Mouse (Mus musculus) thymus, adult 2 months (tissue): ENCODE results near the gene Tlx1. TPM values are rescaled to one million over a fixed set of nuclear protein-coding genes. Genes with fewer than 3 reads are reported as not detected.

Experiments
- DNase-seq: peaks from one replicate; pipeline ENCODE4 v3.0.0; 2021
- H3K27ac ChIP-seq: fragments of 200-500 bp; 2 replicates; pipeline ENCODE4 v1.5.1; 2012; ENCODE audit warnings: low read length, control low read depth; ENCODE audit not compliant: control insufficient read depth, insufficient read depth
- H3K27me3 ChIP-seq: fragments of 200-500 bp; 2 replicates; pipeline ENCODE4 v1.6.1; 2012; ENCODE audit warnings: mild to moderate bottlenecking, low read length, moderate library complexity, mixed read lengths; ENCODE audit not compliant: control insufficient read depth, insufficient read depth
- H3K36me3 ChIP-seq: fragments of 200-500 bp; 2 replicates; pipeline ENCODE4 v1.6.1; 2012; ENCODE audit warnings: mild to moderate bottlenecking, low read length, moderate library complexity; ENCODE audit not compliant: control insufficient read depth, insufficient read depth
- H3K4me1 ChIP-seq: fragments of 200-500 bp; replicated peaks from 2 replicates; pipeline ENCODE4 v1.6.1; 2012; ENCODE audit warnings: low read length; ENCODE audit not compliant: control insufficient read depth, insufficient read depth
- H3K4me3 ChIP-seq: fragments of 200-500 bp; 2 replicates; pipeline ENCODE4 v1.5.1; 2012; ENCODE audit warnings: mild to moderate bottlenecking, low read length, control low read depth, moderate library complexity; ENCODE audit not compliant: control insufficient read depth, insufficient read depth
- CTCF ChIP-seq: fragments of 200-500 bp; IDR thresholded peaks from 2 replicates; pipeline ENCODE4 v1.5.1; 2012; ENCODE audit warnings: mild to moderate bottlenecking, control low read depth, low read length, moderate library complexity, borderline replicate concordance; ENCODE audit not compliant: control insufficient read depth, poor library complexity, insufficient read depth; ENCODE audit errors: extremely low read depth
- POLR2A ChIP-seq: fragments of 200-500 bp; IDR thresholded peaks from 2 replicates; pipeline ENCODE4 v1.6.1; 2012; ENCODE audit warnings: mild to moderate bottlenecking, low read length, control low read depth, moderate library complexity; ENCODE audit not compliant: control insufficient read depth, poor library complexity, insufficient read depth; ENCODE audit errors: extremely low read depth
- WGBS: fragments of 180-500 bp; shearing (Covaris S2); methylation state at CpG from one replicate; pipeline ENCODE4 v1.1.7; 2018; 5-methylcytosine and 5-hydroxymethylcytosine counted together
- polyA plus RNA-seq: library from polyadenylated mRNA; depleted of rRNA; stranded (reverse); fragments of >200 nt; gene quantifications from 2 replicates; pipeline ENCODE4 v1.2.3, GENCODE M21; 2012; rRNA removed

The Tlx1 gene
- 0.19 and 0.29 TPM in 2 replicates for polyA plus RNA-seq

DNA sequence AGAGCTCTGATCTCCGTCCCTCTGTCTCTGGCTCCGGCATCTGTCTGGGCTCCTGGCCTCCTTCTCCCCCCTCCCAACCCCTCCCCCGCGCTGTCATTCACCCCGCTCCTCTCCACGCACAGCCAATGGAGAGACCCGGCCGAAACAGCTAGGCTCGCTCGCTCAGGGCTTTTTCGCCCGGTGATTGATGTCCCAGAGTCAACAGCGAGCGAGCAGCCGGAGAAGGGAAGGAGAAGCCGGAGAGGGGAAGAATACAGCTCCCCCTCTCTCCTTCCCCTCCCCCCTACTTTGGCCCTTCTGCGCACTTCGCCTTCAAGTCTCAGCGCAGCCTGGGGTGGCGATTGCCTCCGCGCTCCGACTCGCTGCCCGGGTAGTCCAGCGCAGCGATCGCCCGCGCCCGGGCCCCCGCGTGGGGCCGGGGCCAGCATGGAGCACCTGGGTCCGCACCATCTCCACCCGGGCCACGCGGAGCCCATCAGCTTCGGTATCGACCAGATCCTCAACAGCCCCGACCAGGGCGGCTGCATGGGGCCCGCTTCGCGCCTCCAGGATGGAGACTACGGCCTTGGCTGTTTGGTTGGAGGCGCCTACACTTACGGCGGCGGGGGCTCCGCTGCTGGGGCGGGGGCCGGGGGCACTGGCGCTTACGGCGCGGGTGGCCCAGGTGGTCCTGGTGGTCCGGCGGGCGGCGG lies at the start of gene Tlx1:
Tlx1 (plus strand) TSS at position 191 of the 692 bp plus-strand sequence.
- no peaks in the 10 kb centered on the region for H3K36me3 ChIP-seq
- no peak within 1 kb of the TSS for H3K4me3 ChIP-seq
- no peak for DNase-seq
- 6% methylated on average over 61 of the region's 61 CpGs for WGBS
- TF ChIP-seq POLR2A (no peak), CTCF (no peak)
- no peak within 1 kb of the TSS for H3K27ac ChIP-seq
- H3K4me1 ChIP-seq, result no peaks in the 10 kb centered on the region
- peaks cover 27% of the 10 kb centered on the region for H3K27me3 ChIP-seq

GRCm38 (mm10) chr19:45105591-45105990 lies 44.9 kb upstream of the Tlx1 start:
- DNase-seq, result no peak
- H3K4me3 ChIP-seq, result no peak overlapping the region
- WGBS, result 45% methylated on average over 1 of the region's 1 CpGs
- no peaks in the 10 kb centered on the region for H3K4me1 ChIP-seq
- no peaks in the 10 kb centered on the region for H3K36me3 ChIP-seq
- no peaks in the 10 kb centered on the region; the same call in 1 of the 2 replicates for H3K27me3 ChIP-seq
- H3K27ac ChIP-seq, result no peak overlapping the region
- TF ChIP-seq POLR2A (no peak), CTCF (no peak)

GRCm38 (mm10) chr19:45106689-45107088 lies 43.8 kb upstream of the Tlx1 start:
- TF ChIP-seq POLR2A (no peak), CTCF (no peak)
- H3K36me3 ChIP-seq, result no peaks in the 10 kb centered on the region
- no peak overlapping the region for H3K4me3 ChIP-seq
- WGBS, result 73% methylated on average over 6 of the region's 6 CpGs
- H3K27ac ChIP-seq, result no peak overlapping the region
- no peaks in the 10 kb centered on the region for H3K4me1 ChIP-seq
- no peak for DNase-seq
- H3K27me3 ChIP-seq, result no peaks in the 10 kb centered on the region; the same call in 1 of the 2 replicates

DNA sequence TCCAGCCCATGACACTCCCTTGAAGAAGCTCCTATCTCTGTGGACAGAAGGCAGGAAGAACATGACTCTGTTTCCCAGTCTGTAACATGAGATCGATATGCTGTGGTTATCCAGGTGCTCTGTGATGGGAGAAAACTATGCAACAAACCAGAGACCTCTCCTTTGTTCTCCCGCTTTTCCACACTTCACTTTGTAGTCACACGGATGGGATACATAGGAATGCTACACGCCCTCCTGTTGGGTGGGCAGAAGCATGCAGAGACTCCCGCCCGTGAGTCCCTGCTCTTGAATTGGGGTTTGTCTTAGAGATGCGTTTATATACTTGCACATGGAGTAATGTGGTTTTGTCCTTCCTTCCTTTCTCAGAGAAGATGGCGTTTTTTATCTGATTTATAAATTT lies 39.8 kb upstream of the Tlx1 start:
- no peaks in the 10 kb centered on the region for H3K36me3 ChIP-seq
- no peak overlapping the region for H3K4me3 ChIP-seq
- no peak overlapping the region for H3K27ac ChIP-seq
- WGBS, result 25% methylated on average over 8 of the region's 8 CpGs
- no peak for TF ChIP-seq CTCF
- no peaks in the 10 kb centered on the region for H3K27me3 ChIP-seq
- no peaks in the 10 kb centered on the region for H3K4me1 ChIP-seq
- DNase-seq, result no peak

DNA sequence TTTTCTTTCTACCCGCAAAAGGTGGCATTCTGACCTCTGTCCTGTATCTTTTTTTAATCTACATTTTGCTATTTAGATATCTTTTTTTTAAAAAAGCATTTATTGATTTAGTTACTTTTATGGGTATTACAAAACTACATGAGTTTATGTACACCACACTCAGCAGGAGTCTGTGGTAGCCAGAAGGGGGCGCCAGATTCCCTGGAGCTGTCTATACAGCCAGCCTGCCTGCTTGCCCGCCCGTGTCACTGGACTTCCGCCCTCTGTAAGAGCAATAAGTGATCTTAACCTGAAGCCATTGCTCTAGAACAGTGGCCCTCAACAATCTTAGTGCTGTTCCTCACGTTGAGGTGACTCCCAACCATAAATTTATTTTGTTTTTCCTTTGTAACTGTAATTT lies 38.0 kb upstream of the Tlx1 start:
- Histone ChIP-seq H3K4me1 (no peaks in the 10 kb centered on the region), H3K4me3 (no peak overlapping the region), H3K27ac (no peak overlapping the region), H3K36me3 (no peaks in the 10 kb centered on the region), H3K27me3 (no peaks in the 10 kb centered on the region)
- TF ChIP-seq CTCF (no peak), POLR2A (no peak)
- 91% methylated on average over 6 of the region's 6 CpGs for WGBS
- DNase-seq, result no peak

DNA sequence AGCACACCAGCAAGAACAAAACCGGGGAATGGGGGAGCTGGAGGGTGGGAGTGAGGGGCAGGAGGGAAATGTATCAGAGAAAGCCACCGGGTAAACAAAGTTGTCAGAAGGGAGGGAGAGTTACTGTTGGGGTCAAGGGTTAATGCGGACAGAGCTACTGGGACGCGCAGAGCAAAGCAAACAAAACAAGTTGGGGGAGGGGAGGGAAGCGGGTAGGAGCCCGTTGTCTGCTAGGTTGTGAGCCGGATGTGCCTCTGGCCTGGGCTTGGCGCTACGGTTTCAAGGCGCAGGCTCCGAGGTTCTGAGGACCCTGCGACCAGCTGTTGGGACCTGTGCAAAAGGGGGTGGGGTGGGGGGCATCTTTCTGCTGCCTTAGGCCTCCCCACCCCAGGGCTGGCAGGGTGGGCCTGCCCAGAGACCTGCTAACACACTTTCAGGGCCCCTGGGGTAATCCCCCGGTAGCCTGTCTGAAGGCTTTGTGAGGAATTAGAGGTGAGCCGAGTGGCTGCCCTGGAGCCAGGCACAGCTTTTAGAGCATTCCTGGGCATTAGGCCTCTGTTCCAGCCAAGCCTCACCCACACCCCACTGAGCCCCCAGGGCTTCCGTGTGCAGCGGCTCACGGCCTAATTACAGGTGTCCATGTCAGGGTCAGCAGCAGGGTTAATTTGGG lies 36.6 kb upstream of the Tlx1 start:
- H3K4me1 ChIP-seq, result no peaks in the 10 kb centered on the region
- WGBS, result 38% methylated on average over 18 of the region's 18 CpGs
- no peaks in the 10 kb centered on the region for H3K27me3 ChIP-seq
- no peaks in the 10 kb centered on the region for H3K36me3 ChIP-seq
- no peak overlapping the region for H3K27ac ChIP-seq
- no peak for TF ChIP-seq CTCF
- no peak for TF ChIP-seq POLR2A
- no peak for DNase-seq
- no peak overlapping the region for H3K4me3 ChIP-seq
